Mouse (Mus musculus) spleen, adult 2 months (tissue): ENCODE data around the gene Agap1. TPM values are rescaled to one million over a fixed set of nuclear protein-coding genes. Genes with fewer than 3 reads are reported as not detected.

ENCODE experiments used
- DNase-seq, 2 experiments: peaks; one replicate each; pipeline versions ENCODE4 v3.0.0 to v3.0.0-alpha.2; 2012 to 2021; ENCODE audit warnings: low spot score in 2 of 2, low read depth in 1 of 2
- H3K27ac ChIP-seq: fragments of 200-500 bp; 2 replicates; pipeline ENCODE4 v1.5.1; 2012; ENCODE audit warnings: low read length, inconsistent platforms; ENCODE audit not compliant: insufficient read depth
- H3K27me3 ChIP-seq: fragments of 200-500 bp; 2 replicates; pipeline ENCODE4 v1.6.1; 2012; ENCODE audit warnings: mild to moderate bottlenecking, moderate library complexity, low read length, inconsistent platforms; ENCODE audit not compliant: control insufficient read depth, insufficient read depth
- H3K36me3 ChIP-seq: fragments of 200-500 bp; 2 replicates; pipeline ENCODE4 v1.6.1; 2012; ENCODE audit warnings: mild to moderate bottlenecking, low read length, inconsistent platforms; ENCODE audit not compliant: control insufficient read depth, insufficient read depth
- H3K4me1 ChIP-seq: fragments of 200-500 bp; 2 replicates; pipeline ENCODE4 v1.6.1; 2011; ENCODE audit warnings: inconsistent platforms; ENCODE audit not compliant: control insufficient read depth, insufficient read depth, insufficient read length
- H3K4me3 ChIP-seq: fragments of 200-500 bp; 2 replicates; pipeline ENCODE4 v1.5.1; 2011; ENCODE audit warnings: mild to moderate bottlenecking, inconsistent platforms; ENCODE audit not compliant: insufficient read depth, insufficient read length; ENCODE audit errors: extremely low read depth
- CTCF ChIP-seq: fragments of 200-500 bp; IDR thresholded peaks from 2 replicates; pipeline ENCODE4 v1.5.1; 2011; ENCODE audit warnings: mild to moderate bottlenecking, inconsistent platforms; ENCODE audit not compliant: insufficient read depth, insufficient read length, insufficient replicate concordance; ENCODE audit errors: extremely low read depth
- POLR2A ChIP-seq: fragments of 200-500 bp; IDR thresholded peaks from 2 replicates; pipeline ENCODE4 v1.6.1; 2011; ENCODE audit warnings: low read depth, low read length, inconsistent platforms
- WGBS: fragments of 180-500 bp; shearing (Covaris S2); methylation state at CpG from one replicate; pipeline ENCODE4 v1.1.7; 2018; 5-methylcytosine and 5-hydroxymethylcytosine counted together
- polyA plus RNA-seq: library from polyadenylated mRNA; depleted of rRNA; stranded (reverse); fragments of >200 nt; gene quantifications from 2 replicates; pipeline ENCODE4 v1.2.3, GENCODE M21; 2012

The Agap1 gene
- polyA plus RNA-seq, 1 experiment = 6.7 TPM

GRCm38 (mm10) chr1:89692420-89692819 lies 237.8 kb downstream of the Agap1 start:
- TF ChIP-seq POLR2A (no peak), CTCF (no peak)
- Histone ChIP-seq H3K27me3 (no peaks in the 10 kb centered on the region), H3K36me3 (no peaks in the 10 kb centered on the region), H3K4me1 (no peaks in the 10 kb centered on the region), H3K27ac (no peak overlapping the region), H3K4me3 (no peak overlapping the region)
- 98% methylated on average over 12 of the region's 12 CpGs for WGBS
- DNase-seq = no peak

DNA sequence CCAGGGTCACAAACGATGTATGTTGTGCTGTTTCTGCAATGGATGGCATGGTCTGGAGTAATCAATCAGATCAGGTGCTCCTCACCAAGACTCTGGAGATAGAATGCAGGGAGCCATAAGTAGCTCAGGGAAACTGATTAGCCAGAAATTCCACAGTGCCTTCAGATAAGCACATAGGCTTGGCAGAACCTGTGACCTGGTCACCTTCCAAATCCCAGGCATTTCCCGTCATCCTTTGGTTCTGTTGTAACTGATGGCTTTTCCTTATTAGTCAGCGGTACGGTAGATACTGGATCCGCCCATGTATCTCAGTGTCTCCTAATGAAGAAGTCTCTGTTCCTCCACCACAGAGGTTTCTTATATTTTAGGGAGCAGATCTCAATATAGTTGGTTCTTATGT lies 240.3 kb downstream of the Agap1 start:
- no peak for TF ChIP-seq POLR2A
- TF ChIP-seq CTCF = no peak
- no peak overlapping the region for H3K27ac ChIP-seq
- H3K4me3 ChIP-seq = no peak overlapping the region
- 92% methylated on average over 5 of the region's 5 CpGs for WGBS
- H3K27me3 ChIP-seq = no peaks in the 10 kb centered on the region
- DNase-seq = no peak
- no peaks in the 10 kb centered on the region for H3K36me3 ChIP-seq
- H3K4me1 ChIP-seq = no peaks in the 10 kb centered on the region

GRCm38 (mm10) chr1:89697241-89697640 lies 242.6 kb downstream of the Agap1 start:
- Histone ChIP-seq H3K36me3 (no peaks in the 10 kb centered on the region), H3K4me3 (no peak overlapping the region), H3K4me1 (no peaks in the 10 kb centered on the region), H3K27me3 (no peaks in the 10 kb centered on the region), H3K27ac (no peak overlapping the region)
- no peak for DNase-seq
- 77% methylated on average over 2 of the region's 2 CpGs for WGBS
- TF ChIP-seq POLR2A (no peak), CTCF (no peak)

DNA sequence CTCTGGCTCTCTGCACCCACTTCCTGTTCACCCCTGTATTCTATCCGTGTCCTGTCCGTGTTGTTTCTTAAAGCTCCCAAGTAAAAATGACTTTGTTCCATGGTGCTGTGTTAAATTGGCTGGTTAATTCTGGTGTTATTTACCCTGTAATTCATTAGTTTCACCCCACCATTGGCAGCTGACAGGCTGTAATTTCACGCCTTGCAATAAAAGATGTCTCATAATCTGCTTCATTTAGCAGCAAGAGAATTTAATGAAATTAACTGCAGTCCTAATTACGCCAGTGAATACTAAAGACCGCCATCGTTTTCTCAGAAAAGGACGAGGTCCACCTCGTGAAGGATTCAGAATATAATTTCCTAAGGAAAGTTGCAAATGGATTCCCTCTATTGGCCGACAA lies 245.6 kb downstream of the Agap1 start:
- no peak for DNase-seq
- no peak for TF ChIP-seq POLR2A
- no peak for TF ChIP-seq CTCF
- Histone ChIP-seq H3K27me3 (no peaks in the 10 kb centered on the region), H3K4me3 (no peak overlapping the region), H3K27ac (no peak overlapping the region), H3K36me3 (no peaks in the 10 kb centered on the region), H3K4me1 (no peaks in the 10 kb centered on the region)
- WGBS = 90% methylated on average over 9 of the region's 9 CpGs

DNA sequence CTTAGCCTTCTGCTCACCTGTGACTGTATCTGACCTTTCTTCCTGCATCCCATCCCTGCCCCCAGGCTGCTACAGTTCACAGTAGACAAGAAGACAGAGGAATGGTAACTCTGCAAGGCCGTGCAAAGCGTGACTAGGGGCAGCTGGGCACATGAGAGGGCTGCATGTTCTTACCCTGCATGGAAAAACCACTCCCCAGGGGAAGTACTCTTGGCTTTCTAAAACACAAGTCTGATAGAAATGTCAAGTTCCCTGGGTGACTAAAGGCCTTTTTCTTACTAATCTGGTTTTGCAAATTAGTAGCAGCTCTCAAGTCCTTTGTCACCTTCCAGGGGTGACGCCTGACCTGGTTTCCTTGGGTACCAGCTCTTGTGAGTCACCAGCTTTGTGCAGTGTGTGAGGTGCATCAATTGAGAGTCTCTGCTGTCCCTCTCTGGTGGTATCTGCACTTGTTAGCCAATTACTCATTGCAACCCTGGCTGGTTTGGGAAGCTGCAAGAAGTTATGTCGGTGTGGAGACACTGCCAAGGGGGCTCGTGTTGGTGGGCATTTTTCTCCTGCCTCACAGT lies 246.6 kb downstream of the Agap1 start:
- H3K36me3 ChIP-seq = no peaks in the 10 kb centered on the region
- TF ChIP-seq POLR2A (no peak), CTCF (no peak)
- no peak for DNase-seq
- H3K4me3 ChIP-seq = no peak overlapping the region
- no peaks in the 10 kb centered on the region for H3K4me1 ChIP-seq
- WGBS = 91% methylated on average over 5 of the region's 5 CpGs
- no peak overlapping the region for H3K27ac ChIP-seq
- no peaks in the 10 kb centered on the region for H3K27me3 ChIP-seq

DNA sequence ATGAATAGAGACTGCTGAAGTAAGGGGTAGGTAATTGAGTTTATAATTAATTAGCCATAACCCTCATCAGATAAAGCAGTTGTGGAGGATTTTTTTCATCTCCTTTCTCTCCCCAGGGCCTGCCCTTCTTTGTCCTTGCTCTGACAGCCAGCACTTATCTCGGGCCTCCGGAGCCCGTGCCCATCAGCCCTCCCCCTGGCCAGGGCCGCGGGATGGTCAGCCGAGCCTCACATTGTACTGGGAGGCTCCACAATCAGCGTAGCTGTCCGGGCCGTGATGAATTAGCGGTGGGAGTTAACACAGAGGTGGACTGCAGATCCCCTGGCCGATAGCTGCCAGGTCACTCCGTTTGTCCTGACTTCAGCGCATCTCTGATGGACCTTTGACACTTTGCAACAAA lies 248.7 kb downstream of the Agap1 start:
- 88% methylated on average over 13 of the region's 13 CpGs for WGBS
- Histone ChIP-seq H3K27ac (no peak overlapping the region), H3K27me3 (no peaks in the 10 kb centered on the region), H3K4me1 (no peaks in the 10 kb centered on the region), H3K4me3 (no peak overlapping the region), H3K36me3 (no peaks in the 10 kb centered on the region)
- DNase-seq = no peak
- TF ChIP-seq POLR2A = no peak
- no peak for TF ChIP-seq CTCF

GRCm38 (mm10) chr1:89705670-89706069 lies 251.1 kb downstream of the Agap1 start:
- WGBS = 93% methylated on average over 6 of the region's 6 CpGs
- no peak overlapping the region for H3K4me3 ChIP-seq
- no peak overlapping the region for H3K27ac ChIP-seq

More at GRCm38 (mm10) chr1:89705670-89706069, 251.1 kb downstream of the Agap1 start:
- Histone ChIP-seq H3K36me3 (no peaks in the 10 kb centered on the region), H3K27me3 (no peaks in the 10 kb centered on the region), H3K4me1 (no peaks in the 10 kb centered on the region)
- no peak for DNase-seq
- no peak for TF ChIP-seq POLR2A
